Mouse (Mus musculus) cerebellum, adult 2 months (tissue): Measurements from ENCODE around the gene 4930435E12Rik.

Experiments
- CTCF ChIP-seq: fragments of 200-500 bp; IDR thresholded peaks from 2 replicates; pipeline ENCODE4 v1.5.1; 2011; ENCODE audit warnings: low read depth, mild to moderate bottlenecking, control low read depth, low read length, moderate library complexity, borderline replicate concordance; ENCODE audit not compliant: insufficient read depth
- POLR2A ChIP-seq: fragments of 200-500 bp; IDR thresholded peaks from 2 replicates; pipeline ENCODE4 v1.6.1; 2011; ENCODE audit warnings: low read length, control low read depth, borderline replicate concordance; ENCODE audit not compliant: insufficient read depth

DNA sequence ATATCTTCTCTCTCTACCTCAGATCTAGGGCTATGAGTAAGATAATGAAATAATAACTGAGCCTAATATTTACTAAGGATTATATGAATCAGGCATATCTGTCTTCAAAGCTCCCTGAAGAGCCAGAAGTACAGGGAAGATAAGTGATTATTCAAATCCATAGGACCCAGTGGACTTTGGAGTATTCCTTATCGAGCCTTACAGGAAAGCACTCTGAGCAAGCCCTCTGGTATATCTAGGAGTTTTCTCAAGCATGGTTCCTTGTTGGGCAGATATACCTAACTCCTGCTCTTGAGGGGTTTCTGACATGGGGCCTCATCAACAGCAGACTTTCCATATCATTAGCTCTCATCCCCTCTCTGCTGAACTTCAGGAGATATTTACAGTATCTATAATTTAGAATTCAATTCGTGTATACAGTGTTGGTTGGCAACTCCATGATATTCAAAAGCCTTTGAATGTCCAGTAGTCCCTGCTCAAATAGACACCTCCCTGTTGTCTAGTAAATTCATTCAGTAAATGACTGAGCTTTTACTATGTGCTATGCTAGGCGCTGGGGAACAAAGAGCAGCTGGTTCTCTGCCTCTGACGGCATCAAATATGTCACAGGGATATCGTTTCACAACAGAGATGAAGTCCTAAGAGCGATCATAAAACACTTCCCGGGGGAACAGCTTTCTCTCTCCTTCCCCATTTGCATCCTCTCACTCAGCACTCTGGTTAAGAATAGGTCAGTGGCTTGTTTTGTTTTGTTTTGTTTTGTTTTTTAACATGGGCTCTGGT, 53.4 kb downstream of the 4930435E12Rik start:
- no peak for TF ChIP-seq CTCF
- no peak for TF ChIP-seq POLR2A
